Mouse (Mus musculus): ENCODE data around the gene Relch. TPM values are rescaled to one million over a fixed set of nuclear protein-coding genes. Genes with fewer than 3 reads are reported as not detected.
"Not testable (repeated sequence)": the region's sequence is repeated elsewhere in the genome, so short reads cannot be mapped to it uniquely, and the experiment has no call there.

The Relch gene
- 10 to 100 TPM; 21.1 to 24.6 TPM for total RNA-seq (2021)

GRCm38 (mm10) chr1:105663171-105663961, at the start of gene Relch, which contains the start of gene Pign:
TSS of gene Relch (plus strand) at chr1:105663861.
TSS of gene Pign (minus strand) at chr1:105663677.
- intact Hi-C loops (cut with DNase I): loop anchor here (5.0 to 10.0 kb wide), 3 partner anchors 331 to 731 kb away; partner anchors contain the start of gene Zcchc2
- DNase-seq: peak; percentile 94

GRCm38 (mm10) chr1:105630481-105630880, 33.2 kb upstream of the Relch start:
- intact Hi-C loops (cut with DNase I): loop anchor here (1.0 to 5.0 kb wide), 3 partner anchors 268 to 644 kb away; no protein-coding TSS in a partner anchor
- DNase-seq: no peak

GRCm38 (mm10) chr1:105644093-105644492, 19.6 kb upstream of the Relch start:
- DNase-seq: no peak
- intact Hi-C loops (cut with DNase I): no loop called here

GRCm38 (mm10) chr1:105650650-105651049, 13.0 kb upstream of the Relch start:
- intact Hi-C loops (cut with DNase I): no loop called here
- no peak for DNase-seq

- intact Hi-C loops (cut with DNase I): no loop called here
- DNase-seq: no peak
Measured at GRCm38 (mm10) chr1:105653981-105654380, 9.7 kb upstream of the Relch start.

GRCm38 (mm10) chr1:105660015-105660414, 3.6 kb upstream of the Relch start:
- intact Hi-C loops (cut with DNase I): loop anchor here (2.0 to 10.0 kb wide), 4 partner anchors 21 to 735 kb away; partner anchors contain the start of gene Zcchc2
- DNase-seq: peak in 1 of 2 experiments; percentile 9

- intact Hi-C loops (cut with DNase I): loop anchor here (1.0 to 10.0 kb wide), 4 partner anchors 49 to 732 kb away; partner anchors contain the start of gene Zcchc2
Measured at GRCm38 (mm10) chr1:105662820-105663170, 866 bp upstream of the Relch start.

GRCm38 (mm10) chr1:105663962-105664812, 526 bp downstream of the Relch start:
- intact Hi-C loops (cut with DNase I): loop anchor here (5.0 to 10.0 kb wide), 3 partner anchors 331 to 731 kb away; partner anchors contain the start of gene Zcchc2
- no peak for DNase-seq

More at GRCm38 (mm10) chr1:105662820-105663170, 866 bp upstream of the Relch start:
- DNase-seq: no peak

GRCm38 (mm10) chr1:105669700-105670099, 6.0 kb downstream of the Relch start:
- no peak for DNase-seq
- intact Hi-C loops (cut with DNase I): loop anchor here (10.0 kb wide), 2 partner anchors 325 to 725 kb away; partner anchors contain the start of gene Zcchc2

- DNase-seq: no peak
- intact Hi-C loops (cut with DNase I): no loop called here
Measured at GRCm38 (mm10) chr1:105674763-105675162, 11.1 kb downstream of the Relch start.

- DNase-seq: peak; percentile 11 to 13
- intact Hi-C loops (cut with DNase I): loop anchor here (2.0 kb wide), 1 partner anchor 20 kb away; no protein-coding TSS in a partner anchor
Measured at GRCm38 (mm10) chr1:105680587-105680986, 16.9 kb downstream of the Relch start.

- no peak for DNase-seq
- intact Hi-C loops (cut with DNase I): no loop called here
Measured at GRCm38 (mm10) chr1:105685501-105685900, 21.8 kb downstream of the Relch start.

- intact Hi-C loops (cut with DNase I): no loop called here
- DNase-seq: no peak
Measured at GRCm38 (mm10) chr1:105695581-105695980, 31.9 kb downstream of the Relch start.

- intact Hi-C loops (cut with DNase I): no loop called here
- no peak for DNase-seq
Measured at GRCm38 (mm10) chr1:105700984-105701530, 37.4 kb downstream of the Relch start.

- DNase-seq: no peak
- intact Hi-C loops (cut with DNase I): no loop called here
Measured at GRCm38 (mm10) chr1:105709415-105709814, 45.8 kb downstream of the Relch start.

GRCm38 (mm10) chr1:105711227-105711626, 47.6 kb downstream of the Relch start:
- peak; percentile 12 to 36 for DNase-seq
- intact Hi-C loops (cut with DNase I): loop anchor here (1.0 kb wide), 1 partner anchor 49 kb away; no protein-coding TSS in a partner anchor

- intact Hi-C loops (cut with DNase I): no loop called here
- no peak for DNase-seq
Measured at GRCm38 (mm10) chr1:105712822-105713221, 49.2 kb downstream of the Relch start.

GRCm38 (mm10) chr1:105718358-105718757, 54.7 kb downstream of the Relch start:
- no peak for DNase-seq
- intact Hi-C loops (cut with DNase I): no loop called here

GRCm38 (mm10) chr1:105729246-105729645, 65.6 kb downstream of the Relch start:
- intact Hi-C loops (cut with DNase I); DNase-seq: not testable (repeated sequence)

- intact Hi-C loops (cut with DNase I): no loop called here
- DNase-seq: no peak
Measured at GRCm38 (mm10) chr1:105735318-105735717, 71.7 kb downstream of the Relch start.
